Mouse (Mus musculus): ENCODE data around the gene Pygb. TPM values are rescaled to one million over a fixed set of nuclear protein-coding genes. Genes with fewer than 3 reads are reported as not detected.

Pygb gene
- total RNA-seq, 2 experiments from 2014 or later = 10.6 to 12.3 TPM

DNA sequence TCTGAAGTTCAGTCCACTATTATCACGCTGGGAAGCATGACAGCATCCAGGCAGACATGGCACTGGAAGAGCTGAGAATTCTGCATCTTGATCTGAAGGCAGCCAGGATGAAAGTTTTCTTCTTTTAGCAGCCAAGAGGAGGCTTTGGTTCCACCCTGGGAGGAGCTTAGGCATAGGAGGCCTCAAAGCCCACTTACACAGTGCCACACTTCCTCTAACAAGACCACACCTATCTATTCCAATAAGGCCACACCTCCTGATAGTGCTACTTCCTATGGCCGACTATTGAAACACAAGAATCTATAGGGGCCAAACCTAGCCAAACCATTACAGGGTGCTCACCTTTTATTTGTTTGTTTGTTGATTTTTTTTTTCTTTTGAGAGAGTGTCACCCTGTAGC lies 3.7 kb upstream of the Pygb start:
- intact Hi-C loops (cut with DNase I; ENCODE audit: low total_unique reads) = loop anchor here (10.0 kb wide), 1 partner anchor 122 kb away; the partner anchor contains the start of genes Abhd12 and Gins1
- no peak for DNase-seq

DNA sequence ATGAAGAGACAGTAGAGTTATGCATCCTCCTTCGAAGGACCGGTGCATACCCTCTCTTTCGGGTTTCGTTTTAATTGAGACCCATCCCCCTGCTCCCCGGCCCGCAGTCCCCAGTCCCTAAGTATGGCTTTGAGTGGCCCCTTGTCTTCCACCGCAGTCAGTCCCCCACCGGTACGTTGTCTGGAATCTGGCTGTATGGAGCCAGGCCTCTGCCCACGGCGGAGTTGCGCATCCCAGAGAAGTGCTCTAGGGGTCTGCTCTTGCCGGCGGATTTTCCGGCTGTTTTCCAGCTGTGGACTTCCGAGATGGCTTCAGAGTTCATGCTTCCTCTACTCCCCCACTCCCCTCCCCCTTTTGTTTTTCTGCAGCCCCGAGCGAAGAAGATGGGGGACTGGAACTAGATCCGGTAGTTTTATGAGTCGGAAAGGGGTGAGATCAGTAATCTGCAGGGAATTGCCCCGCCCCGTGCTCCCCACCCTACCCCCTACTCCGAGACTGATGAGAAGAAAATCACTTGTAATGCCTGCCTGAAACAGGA lies 768 bp downstream of the Pygb start:
- intact Hi-C loops (cut with DNase I; ENCODE audit: low total_unique reads) = loop anchor here (10.0 kb wide), 1 partner anchor 117 kb away; the partner anchor contains the start of genes Abhd12 and Gins1
- DNase-seq = no peak

DNA sequence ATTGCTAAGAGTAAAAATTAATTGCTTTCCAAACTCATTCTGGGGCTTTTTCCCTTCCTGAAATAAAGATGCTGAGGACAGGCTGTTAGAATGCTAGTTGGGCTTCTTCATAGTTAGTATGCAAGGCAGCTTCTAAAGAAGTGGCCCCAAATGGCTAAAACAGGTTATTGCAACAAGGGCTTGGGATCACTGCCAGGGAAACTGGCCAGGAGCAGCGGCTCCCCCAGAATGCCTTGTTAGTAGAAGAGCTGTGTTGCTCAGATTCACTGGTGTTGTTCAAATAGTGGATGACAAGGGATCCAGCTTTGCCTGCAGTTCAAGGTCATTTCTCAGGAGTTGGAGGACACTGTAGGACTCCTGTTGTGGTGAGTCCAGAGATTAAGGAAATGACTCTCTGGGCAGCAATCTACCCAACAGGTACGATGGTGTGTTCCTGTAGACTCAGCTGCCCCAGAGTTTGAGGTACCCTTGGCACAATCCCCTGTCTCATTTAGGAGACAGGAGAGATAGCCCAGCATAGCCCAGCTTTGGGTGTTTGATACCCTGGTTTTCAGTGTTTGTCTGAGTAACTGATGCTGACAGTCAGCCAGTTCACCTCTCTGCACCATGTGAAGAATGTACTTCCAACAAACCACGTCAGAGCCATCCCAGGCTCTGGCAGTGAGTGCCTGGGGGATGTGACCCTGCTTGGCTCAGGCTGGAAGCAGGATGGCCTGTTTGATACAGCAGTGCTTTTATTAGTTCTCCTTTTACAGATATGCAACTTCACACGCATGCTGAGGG lies 2.4 kb downstream of the Pygb start:
- peak; percentile 86 for DNase-seq
- intact Hi-C loops (cut with DNase I; ENCODE audit: low total_unique reads) = loop anchor here (10.0 kb wide), 1 partner anchor 116 kb away; the partner anchor contains the start of genes Abhd12 and Gins1

DNA sequence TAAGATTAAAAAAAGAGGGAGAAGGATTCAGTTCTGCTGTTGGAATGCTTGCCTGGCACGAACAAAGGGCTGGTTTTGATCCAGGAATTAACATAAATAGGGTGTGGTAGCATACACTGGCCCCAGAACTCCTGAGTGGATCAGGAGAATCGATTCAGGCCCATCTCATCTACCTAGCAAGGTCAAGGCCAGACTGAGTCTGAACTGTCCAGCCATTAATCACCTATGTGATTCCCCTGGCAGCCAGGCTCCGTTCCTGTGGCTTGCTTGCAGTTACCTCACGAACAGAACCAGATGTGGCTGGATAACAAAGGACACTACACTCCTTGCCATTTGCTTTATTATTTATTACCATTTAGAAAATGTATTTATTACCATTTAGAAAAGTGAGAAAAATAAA lies 6.8 kb downstream of the Pygb start:
- no peak for DNase-seq
- intact Hi-C loops (cut with DNase I; ENCODE audit: low total_unique reads) = no loop called here

DNA sequence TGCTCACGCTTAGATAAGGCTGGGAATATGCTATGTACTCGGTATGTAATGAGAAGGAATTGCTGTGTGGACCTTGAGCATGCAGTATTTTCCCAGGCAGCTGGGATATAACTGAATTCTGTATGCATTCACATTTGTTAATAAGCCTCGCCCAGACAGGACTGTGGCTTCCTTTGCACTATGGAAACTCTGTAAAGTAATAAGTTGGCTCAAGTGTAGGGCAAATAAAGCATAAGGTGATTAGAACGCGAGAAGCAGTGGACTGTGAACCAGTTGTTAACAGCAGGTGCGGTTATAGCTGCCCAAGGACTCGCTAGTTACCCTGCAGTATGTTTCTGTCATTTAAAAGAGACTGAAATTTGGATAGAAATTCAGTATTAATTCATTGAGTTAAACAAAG lies 11.5 kb downstream of the Pygb start:
- intact Hi-C loops (cut with DNase I; ENCODE audit: low total_unique reads) = no loop called here
- DNase-seq = no peak

DNA sequence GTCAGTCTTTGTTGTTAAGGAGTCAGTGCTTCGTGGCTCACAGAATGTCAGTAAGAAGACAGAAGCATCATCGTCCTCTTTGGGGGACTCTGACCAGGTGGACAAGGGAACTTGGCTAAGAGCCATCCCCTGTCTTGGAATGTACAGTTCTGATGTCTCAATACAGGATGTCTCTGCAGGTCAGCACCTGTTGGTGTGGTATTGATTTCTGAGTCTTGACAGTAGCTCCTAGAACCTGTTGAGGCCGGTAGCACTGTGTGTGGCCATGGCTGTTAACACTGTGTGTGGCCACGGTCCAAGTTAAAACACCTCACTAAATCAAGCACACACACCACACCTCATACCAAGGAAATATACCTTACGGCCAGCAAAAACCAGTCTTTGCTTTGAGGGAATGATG lies 14.1 kb downstream of the Pygb start:
- intact Hi-C loops (cut with DNase I; ENCODE audit: low total_unique reads) = no loop called here

DNA sequence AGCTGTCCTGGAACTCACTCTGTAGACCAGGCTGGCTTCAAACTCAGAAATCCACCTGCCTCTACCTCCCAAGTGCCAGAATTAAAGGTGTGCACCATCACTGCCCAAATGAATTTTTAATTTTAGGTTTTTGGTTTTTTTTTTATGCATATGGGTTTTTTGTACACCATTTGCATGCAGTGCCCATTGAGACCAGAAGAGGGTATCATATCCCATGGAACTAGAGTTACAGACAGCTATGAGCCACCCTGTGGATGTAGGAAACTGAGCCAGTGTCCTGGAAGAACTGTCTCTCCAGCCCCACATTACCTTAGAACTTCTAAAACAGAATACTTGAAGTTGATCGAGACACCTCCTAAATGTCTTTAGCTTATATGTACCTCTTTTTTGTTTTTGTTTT lies 16.5 kb downstream of the Pygb start:
- intact Hi-C loops (cut with DNase I; ENCODE audit: low total_unique reads) = no loop called here
- no peak for DNase-seq

More for the DNA sequence above, 14.1 kb downstream of the Pygb start:
- DNase-seq = no peak

DNA sequence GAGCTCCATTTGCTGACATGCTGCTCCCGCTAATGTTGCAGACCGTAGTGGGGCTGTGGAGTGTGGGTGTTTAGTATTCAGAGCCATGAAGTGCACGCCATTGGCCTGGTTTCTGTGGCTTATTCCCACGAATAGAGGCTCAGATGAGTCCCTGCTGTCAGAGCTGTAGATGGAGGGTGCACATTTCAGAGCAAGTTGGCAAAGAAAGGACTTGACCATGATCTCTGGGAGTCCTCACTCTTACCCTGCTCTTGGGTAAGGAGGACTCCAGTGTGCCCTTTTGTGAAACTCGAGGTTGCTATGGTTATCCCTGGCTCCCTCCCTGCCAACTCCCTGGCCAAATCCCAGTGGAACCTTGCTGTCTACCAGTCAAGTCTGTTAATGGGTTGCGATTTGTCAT lies 21.8 kb downstream of the Pygb start:
- intact Hi-C loops (cut with DNase I; ENCODE audit: low total_unique reads) = no loop called here
- DNase-seq = no peak

DNA sequence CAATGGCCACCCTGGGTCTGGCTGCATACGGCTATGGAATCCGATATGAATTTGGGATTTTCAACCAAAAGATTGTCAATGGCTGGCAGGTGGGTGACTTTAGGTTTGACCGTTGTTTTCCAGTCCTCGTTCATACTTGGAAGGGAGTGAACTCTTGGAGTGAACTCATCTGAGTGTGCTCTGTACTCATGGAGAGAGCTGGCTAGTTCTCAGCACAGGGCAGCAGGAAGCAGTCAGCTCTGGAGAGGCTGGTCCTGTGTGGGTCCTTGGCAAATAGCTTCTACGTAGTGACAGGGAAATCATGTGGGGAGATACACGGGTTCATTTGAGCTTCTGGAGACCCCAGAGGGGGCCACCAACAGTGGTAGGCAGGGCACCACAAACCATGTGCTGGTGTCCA lies 22.3 kb downstream of the Pygb start:
- intact Hi-C loops (cut with DNase I; ENCODE audit: low total_unique reads) = no loop called here
- DNase-seq = no peak

DNA sequence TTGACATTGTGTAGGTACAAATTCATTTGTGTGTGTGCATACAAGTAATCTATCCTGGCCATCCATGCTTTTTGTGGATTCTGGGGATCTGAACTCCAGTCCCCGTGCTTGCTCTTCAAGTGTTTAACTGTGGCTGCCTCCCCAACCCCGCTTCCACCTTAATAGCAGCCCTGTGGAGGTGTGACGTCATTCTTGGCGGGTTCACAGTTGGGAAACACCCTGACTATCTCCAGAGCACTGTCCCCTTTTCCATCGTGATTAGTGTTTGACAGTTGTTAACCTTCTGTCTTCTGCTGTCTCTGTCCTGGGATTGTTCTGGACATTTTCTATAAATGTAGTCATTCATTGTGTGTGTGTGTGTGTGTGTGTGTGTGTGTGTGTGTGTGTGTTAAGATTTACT lies 24.1 kb downstream of the Pygb start:
- no peak for DNase-seq
- intact Hi-C loops (cut with DNase I; ENCODE audit: low total_unique reads) = no loop called here

DNA sequence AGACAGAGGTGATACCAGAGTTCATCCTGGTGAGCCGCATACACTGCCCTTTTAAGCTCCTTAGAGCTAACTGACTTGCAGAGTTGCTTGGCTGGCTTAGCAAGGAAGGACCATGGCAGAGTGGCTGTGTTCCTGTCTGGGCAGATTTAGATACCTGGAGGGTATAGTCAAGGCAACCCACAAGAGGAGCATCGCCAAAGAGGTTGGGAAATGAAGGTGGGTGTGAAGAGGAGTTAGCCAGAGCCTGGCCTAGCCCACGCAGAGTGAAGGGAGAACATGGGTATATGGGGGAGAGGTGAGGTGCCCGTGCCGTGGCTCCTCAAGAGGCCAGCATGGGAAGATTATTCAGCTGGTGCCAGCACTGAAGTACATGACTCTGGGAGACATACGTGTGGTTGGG lies 26.3 kb downstream of the Pygb start:
- DNase-seq = no peak
- intact Hi-C loops (cut with DNase I; ENCODE audit: low total_unique reads) = no loop called here

DNA sequence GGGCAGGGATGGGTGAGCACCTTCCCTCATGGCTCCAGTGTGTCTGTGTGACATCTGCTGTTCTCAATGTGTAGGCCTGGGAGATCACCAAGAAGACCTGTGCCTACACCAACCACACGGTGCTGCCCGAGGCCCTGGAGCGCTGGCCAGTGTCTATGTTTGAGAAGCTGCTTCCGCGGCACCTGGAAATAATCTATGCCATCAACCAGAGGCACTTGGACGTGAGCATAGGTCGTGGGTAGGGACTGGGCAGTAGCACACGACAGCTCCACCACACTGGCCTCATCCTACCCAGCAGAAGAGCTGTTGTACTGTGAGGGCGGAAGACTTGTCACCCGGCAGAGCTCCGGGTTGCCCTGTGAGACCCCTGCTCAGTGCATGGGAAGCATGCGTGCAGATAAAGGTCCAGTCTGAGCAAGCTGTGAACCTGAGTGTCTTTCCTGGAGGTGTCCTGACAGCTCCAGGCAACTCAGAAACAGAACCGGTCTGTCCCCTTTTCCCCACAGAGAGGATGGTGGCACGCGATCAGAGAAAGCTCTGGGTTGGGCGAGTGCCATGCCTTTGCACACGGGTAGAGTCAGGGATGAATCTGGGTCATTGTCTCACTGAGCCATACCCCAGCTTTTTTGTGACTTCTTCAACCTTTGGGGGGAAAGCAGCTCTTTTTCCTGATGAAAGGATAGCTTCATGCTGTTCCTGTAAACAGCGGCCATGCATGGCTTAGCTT lies 30.3 kb downstream of the Pygb start:
- no peak for DNase-seq

DNA sequence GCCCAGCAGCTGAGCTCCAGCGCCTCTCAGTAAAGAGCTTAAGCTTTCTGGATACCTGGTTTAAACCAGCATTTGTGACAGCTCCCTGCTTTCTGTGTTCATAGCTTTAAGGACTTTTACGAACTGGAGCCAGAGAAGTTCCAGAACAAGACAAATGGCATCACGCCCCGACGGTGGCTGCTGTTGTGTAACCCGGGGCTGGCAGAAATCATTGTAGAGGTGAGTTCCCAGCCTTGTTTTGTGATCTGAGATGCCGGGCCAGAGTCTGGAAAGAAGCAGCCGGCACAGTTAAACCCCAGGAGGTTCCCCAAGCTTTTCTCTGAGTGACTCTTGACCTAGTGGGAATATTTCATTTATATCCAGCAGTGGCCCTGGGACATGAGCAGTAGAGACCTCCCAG lies 32.2 kb downstream of the Pygb start:
- DNase-seq = no peak
- intact Hi-C loops (cut with DNase I; ENCODE audit: low total_unique reads) = no loop called here

More for the DNA sequence above, 30.3 kb downstream of the Pygb start:
- intact Hi-C loops (cut with DNase I; ENCODE audit: low total_unique reads) = no loop called here

DNA sequence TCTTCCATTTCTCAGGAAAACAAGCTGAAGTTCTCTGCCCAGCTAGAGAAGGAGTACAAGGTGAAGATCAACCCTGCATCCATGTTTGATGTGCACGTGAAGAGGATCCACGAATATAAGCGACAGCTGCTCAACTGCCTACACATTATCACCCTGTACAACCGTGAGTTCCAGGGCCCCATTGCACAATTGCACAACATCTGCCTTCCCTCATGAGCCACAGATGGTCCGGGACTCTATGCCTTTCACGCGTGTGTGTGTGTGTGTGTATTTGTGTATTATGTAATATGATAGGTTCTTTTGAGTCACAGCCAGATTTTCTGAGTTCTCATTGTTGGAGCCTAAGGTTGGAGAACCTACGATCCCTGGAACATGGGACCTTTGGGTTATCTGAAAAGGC lies 34.2 kb downstream of the Pygb start:
- intact Hi-C loops (cut with DNase I; ENCODE audit: low total_unique reads) = no loop called here
- DNase-seq = no peak

DNA sequence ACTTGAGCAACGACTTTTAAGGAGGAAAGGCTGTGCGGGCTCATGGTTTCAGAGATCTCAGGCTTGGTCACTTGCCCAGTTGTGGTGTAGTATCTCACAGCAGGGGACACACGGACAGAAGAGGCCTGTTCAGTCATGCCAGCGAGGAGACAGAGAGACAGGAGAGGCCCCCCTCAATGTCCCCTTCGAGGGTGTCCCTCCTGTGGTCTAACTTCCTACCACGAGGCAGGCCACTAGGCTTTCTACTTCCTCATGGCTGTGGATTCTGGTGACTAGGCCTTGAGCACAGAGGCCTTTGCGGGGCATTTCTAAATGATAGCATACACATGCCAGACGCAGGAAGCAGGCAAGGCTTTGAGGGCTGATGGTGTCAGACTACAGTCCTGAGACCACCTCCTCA lies 36.5 kb downstream of the Pygb start:
- intact Hi-C loops (cut with DNase I; ENCODE audit: low total_unique reads) = no loop called here

DNA sequence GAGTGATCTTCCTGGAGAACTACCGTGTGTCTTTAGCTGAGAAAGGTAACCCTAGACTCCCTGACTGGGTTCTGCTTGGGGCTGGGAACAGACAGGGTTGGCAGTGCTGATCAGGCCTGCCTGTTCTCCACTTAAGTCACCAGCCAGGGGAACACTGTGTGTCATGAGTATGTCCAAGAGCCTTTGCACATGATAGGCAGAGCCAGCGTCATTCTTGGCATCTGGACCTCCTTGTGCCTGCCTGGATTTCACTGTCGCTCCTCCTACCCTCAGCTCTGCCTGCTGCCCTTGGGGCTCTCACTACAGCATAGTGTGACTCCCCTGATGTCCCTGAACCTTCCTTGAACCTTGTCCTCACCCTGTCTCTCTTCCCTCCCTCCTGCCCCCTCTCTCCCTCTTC lies 39.9 kb downstream of the Pygb start:
- intact Hi-C loops (cut with DNase I; ENCODE audit: low total_unique reads) = no loop called here
- no peak for DNase-seq

More for the DNA sequence above, 36.5 kb downstream of the Pygb start:
- no peak for DNase-seq

DNA sequence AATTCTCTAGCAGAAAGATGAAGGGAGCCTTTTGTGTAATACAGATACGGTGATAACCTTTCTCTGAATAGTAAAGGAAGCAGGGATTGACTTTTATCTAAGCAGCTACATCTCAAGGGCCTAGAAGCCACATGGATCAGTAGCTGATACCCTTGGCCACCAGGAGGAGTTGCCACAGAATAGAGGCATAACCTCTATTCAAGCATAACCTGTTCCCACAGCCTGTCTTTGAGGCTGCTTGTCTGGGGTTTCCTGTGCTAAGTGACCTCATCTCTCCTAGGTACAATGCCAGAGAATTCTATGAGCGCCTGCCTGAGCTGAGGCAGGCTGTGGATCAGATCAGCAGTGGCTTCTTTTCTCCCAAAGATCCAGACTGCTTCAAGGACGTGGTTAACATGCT lies 41.6 kb downstream of the Pygb start:
- intact Hi-C loops (cut with DNase I; ENCODE audit: low total_unique reads) = no loop called here

DNA sequence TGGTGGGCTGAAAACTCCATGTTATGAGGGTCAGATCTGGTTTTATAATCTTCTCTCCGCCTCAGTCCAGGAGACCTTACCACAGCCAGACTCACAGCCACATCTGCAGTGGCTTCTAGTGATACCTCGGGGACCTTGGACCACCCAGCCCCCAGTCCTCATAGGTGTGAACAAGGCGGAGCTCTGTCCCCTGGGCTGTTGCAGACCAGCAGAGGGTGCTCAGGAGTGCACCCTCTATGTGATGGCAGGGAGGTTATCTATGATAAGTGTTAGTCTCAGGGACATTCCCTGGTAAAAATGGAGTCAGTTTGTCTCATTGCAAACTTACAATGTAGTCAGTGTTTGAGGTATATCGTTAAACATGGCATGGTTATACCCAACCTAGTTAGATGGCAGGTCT lies 42.1 kb downstream of the Pygb start:
- no peak for DNase-seq
- intact Hi-C loops (cut with DNase I; ENCODE audit: low total_unique reads) = no loop called here

More for the DNA sequence above, 41.6 kb downstream of the Pygb start:
- DNase-seq = no peak

DNA sequence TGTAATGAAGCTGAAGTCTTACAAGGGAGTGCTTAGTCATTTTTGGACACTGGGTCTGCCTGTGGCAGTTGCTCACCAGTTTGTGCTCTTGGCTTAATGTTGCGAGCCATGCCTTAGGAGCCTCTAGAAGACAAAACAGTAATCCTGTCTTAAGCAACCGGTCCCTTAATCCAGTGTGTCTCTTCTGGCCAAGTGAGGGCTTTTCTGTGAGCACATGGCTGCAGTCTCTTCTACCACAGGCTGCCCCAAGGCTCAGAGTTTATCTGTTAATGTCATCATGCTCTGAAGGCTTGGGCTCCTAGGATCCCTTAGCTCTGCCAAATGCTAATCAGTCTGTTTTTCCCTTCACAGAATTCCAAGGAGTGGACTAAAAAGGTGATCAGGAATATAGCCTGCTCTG lies 43.5 kb downstream of the Pygb start:
- DNase-seq = no peak
- intact Hi-C loops (cut with DNase I; ENCODE audit: low total_unique reads) = no loop called here

DNA sequence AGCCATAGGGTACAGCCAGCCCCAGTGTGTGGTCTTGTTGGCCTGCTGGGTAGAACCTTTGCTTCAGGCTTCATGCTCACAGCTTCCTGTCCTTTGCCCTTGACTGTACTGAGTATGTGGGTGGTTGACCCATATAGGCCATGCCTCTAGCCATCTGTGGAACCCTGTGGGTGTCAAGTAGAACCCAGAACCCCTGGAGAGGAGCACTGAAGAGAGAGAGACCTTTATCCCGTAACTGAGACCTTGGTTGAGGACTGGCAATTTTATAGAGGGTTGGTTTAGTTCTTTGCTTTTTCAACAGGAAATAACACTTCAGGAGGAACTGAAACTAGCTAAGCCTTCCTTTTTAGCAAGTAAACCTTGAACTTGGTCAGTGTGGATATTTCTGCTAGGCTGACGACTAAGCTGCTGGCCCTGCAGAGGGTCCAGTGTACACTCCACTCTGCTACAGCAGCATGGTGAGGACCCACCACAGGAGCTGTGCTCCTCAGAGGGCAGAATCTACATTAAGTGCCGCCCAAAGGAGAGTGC lies 44.4 kb downstream of the Pygb start:
- intact Hi-C loops (cut with DNase I; ENCODE audit: low total_unique reads) = no loop called here
- DNase-seq = no peak

Measured in gastrocnemius, postnatal 14 days (tissue).